Mouse (Mus musculus): ENCODE results near the gene Aldh3b2. TPM values are rescaled to one million over a fixed set of nuclear protein-coding genes. Genes with fewer than 3 reads are reported as not detected.

Aldh3b2 gene
- polyA plus RNA-seq, 1 experiment from 2014 or later = 0.44 TPM

DNA sequence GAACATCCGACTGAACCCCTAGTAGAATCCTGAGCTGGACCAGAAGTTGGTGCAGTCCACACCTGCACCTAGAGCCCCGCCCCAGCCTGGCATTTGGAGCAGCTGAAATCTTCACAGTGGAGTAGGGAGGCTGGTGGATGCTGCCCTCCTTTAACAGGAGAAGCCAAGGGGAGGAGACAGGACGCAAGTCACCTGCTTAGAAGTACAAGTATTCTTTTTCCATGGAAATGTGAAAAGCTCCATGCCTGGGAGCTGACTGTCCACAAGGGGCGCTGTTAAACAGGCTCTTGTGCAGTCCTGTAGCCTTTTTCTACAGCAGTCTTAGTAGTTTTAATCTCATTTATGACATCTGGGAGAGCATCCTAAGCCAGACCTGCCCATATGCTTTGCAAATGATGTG is 16.6 kb downstream of the Aldh3b2 start:
- peaks cover 3% of the 10 kb centered on the region; the same call in 1 of the 2 replicates for H3K9me3 ChIP-seq (ENCODE audit: control insufficient read depth, low read length)
- no peak overlapping the region for H3K27ac ChIP-seq (ENCODE audit: low read depth, low read length)
- no peaks in the 10 kb centered on the region for H3K36me3 ChIP-seq (ENCODE audit: control insufficient read depth, insufficient read depth, low read length)
- H3K4me2 ChIP-seq = no peak overlapping the region
- H3K4me1 ChIP-seq (ENCODE audit: control insufficient read depth, insufficient read depth, low read length) = peaks cover 8% of the 10 kb centered on the region
- H3K27me3 ChIP-seq (ENCODE audit: control insufficient read depth, insufficient read depth, low read length) = no peaks in the 10 kb centered on the region
- no peak overlapping the region for H3K4me3 ChIP-seq (ENCODE audit: low read depth, low read length)
- no peak for ATAC-seq (ENCODE audit: low FRiP score)
- no peak overlapping the region for H3K9ac ChIP-seq (ENCODE audit: low read length)
- 87% methylated on average over 4 of the region's 4 CpGs for WGBS
- DNase-seq (ENCODE audit: low spot score, missing footprints) = no peak

DNA sequence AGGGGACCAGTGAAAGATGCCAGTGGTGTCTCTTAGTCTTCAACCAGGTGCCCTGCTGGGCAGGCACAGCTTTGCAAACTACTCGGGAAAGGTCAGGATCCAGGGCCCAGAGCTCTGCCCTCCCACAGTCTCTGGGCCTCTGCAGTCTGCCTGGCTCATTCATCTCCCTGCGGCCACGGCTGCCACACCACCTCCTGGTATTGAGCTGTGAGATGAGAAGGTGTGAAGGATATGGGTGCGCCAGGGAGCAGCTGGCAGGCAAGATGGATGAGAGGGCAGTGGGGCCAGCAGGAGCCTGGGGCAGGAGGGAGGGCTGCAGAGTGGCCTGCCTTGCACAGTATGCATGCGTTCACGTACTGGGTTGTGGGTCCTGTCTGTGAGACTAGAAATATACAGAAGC is 18.7 kb downstream of the Aldh3b2 start:
- ATAC-seq (ENCODE audit: low FRiP score) = no peak
- no peak overlapping the region for H3K4me3 ChIP-seq (ENCODE audit: low read depth, low read length)
- H3K36me3 ChIP-seq (ENCODE audit: control insufficient read depth, insufficient read depth, low read length) = no peaks in the 10 kb centered on the region
- no peak for DNase-seq (ENCODE audit: low spot score, missing footprints)
- H3K9ac ChIP-seq (ENCODE audit: low read length) = no peak overlapping the region
- no peak overlapping the region for H3K4me2 ChIP-seq
- H3K27me3 ChIP-seq (ENCODE audit: control insufficient read depth, insufficient read depth, low read length) = no peaks in the 10 kb centered on the region
- H3K9me3 ChIP-seq (ENCODE audit: control insufficient read depth, low read length) = peaks cover 3% of the 10 kb centered on the region; the same call in 1 of the 2 replicates
- H3K4me1 ChIP-seq (ENCODE audit: control insufficient read depth, insufficient read depth, low read length) = no peaks in the 10 kb centered on the region
- no peak overlapping the region for H3K27ac ChIP-seq (ENCODE audit: low read depth, low read length)
- WGBS = 74% methylated on average over 6 of the region's 6 CpGs

DNA sequence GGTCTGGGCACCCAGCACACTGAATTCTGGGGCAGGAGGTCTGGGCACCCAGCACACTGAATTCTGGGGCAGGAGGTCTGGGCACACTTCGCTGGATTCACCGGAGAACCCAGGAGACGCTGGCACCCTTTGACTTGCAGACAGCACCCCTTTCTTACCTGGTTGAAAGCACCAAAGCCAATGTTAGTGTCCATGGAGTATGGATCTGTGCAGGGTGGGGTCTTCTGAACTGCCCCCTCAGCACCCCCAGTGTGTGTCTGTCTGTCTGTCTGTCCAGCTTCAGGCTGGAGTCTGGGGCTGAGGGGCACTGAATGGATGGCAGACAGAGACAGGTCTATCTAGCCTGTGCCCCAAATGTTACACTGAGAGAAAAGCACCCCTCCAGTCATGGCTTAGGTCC is 19.4 kb downstream of the Aldh3b2 start:
- no peak for DNase-seq (ENCODE audit: low spot score, missing footprints)
- Histone ChIP-seq H3K9me3 (ENCODE audit: control insufficient read depth, low read length) (peaks cover 3% of the 10 kb centered on the region; the same call in 1 of the 2 replicates), H3K27me3 (ENCODE audit: control insufficient read depth, insufficient read depth, low read length) (no peaks in the 10 kb centered on the region), H3K4me3 (ENCODE audit: low read depth, low read length) (no peak overlapping the region), H3K9ac (ENCODE audit: low read length) (no peak overlapping the region), H3K27ac (ENCODE audit: low read depth, low read length) (no peak overlapping the region), H3K4me2 (no peak overlapping the region), H3K36me3 (ENCODE audit: control insufficient read depth, insufficient read depth, low read length) (no peaks in the 10 kb centered on the region), H3K4me1 (ENCODE audit: control insufficient read depth, insufficient read depth, low read length) (no peaks in the 10 kb centered on the region)
- WGBS = 98% methylated on average over 3 of the region's 3 CpGs
- ATAC-seq (ENCODE audit: low FRiP score) = no peak

DNA sequence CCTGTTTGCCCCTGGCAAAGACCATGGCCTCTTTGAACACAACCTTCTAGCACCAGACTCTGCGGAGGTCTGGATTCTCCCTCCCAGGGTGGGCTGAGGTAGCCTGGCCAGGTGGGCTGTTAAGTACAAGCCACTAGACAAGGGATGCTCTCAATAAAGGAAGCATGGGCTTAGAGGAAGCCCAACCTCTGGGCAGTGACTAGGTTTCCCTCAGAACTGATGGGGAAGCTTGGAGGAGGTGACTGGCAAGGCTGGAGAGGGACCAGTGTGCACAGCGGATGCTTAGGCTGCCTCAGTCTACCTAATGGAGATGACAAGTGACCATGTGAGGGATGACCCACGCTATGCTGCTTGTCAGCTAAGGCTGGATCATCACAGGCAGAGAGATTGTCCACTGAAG is 19.8 kb downstream of the Aldh3b2 start:
- Histone ChIP-seq H3K9me3 (ENCODE audit: control insufficient read depth, low read length) (peaks cover 3% of the 10 kb centered on the region; the same call in 1 of the 2 replicates), H3K27me3 (ENCODE audit: control insufficient read depth, insufficient read depth, low read length) (no peaks in the 10 kb centered on the region), H3K27ac (ENCODE audit: low read depth, low read length) (no peak overlapping the region), H3K36me3 (ENCODE audit: control insufficient read depth, insufficient read depth, low read length) (no peaks in the 10 kb centered on the region), H3K4me3 (ENCODE audit: low read depth, low read length) (no peak overlapping the region), H3K4me1 (ENCODE audit: control insufficient read depth, insufficient read depth, low read length) (no peaks in the 10 kb centered on the region), H3K9ac (ENCODE audit: low read length) (no peak overlapping the region), H3K4me2 (no peak overlapping the region)
- DNase-seq (ENCODE audit: low spot score, missing footprints) (no peak), ATAC-seq (ENCODE audit: low FRiP score) (no peak)
- 95% methylated on average over 3 of the region's 3 CpGs for WGBS

DNA sequence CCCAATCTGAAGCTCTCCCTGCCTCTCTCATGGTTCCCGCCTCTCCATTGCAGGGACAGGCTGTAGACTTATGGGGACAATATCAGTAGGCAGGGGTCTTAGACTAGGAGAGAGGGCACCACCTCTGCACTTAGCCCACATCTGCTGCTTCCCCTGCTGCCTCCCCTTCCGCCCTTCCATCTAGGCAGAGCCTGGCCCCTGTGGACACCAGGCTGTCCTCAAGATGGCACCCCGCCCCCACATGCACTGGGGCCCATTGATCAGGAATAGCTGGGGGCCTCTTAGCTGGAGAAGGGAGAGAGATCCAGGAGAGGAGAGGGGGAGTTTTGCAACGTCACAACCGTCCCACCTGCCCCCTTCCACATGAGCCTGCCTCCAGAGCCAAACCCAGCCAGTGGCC is 20.3 kb downstream of the Aldh3b2 start, which contains the start of gene Tbx10:
Gene Tbx10, plus strand, starts transcription at position 337 of the 400 bp plus-strand sequence.
- WGBS = 56% methylated on average over 5 of the region's 5 CpGs
- H3K9ac ChIP-seq (ENCODE audit: low read length) = no peak within 1 kb of the TSS
- H3K27me3 ChIP-seq (ENCODE audit: control insufficient read depth, insufficient read depth, low read length) = no peaks in the 10 kb centered on the region
- H3K36me3 ChIP-seq (ENCODE audit: control insufficient read depth, insufficient read depth, low read length) = no peaks in the 10 kb centered on the region
- no peak within 1 kb of the TSS for H3K27ac ChIP-seq (ENCODE audit: low read depth, low read length)
- H3K4me2 ChIP-seq = no peak within 1 kb of the TSS
- ATAC-seq (ENCODE audit: low FRiP score) (no peak), DNase-seq (ENCODE audit: low spot score, missing footprints) (no peak)
- H3K4me3 ChIP-seq (ENCODE audit: low read depth, low read length) = no peak within 1 kb of the TSS
- H3K4me1 ChIP-seq (ENCODE audit: control insufficient read depth, insufficient read depth, low read length) = no peaks in the 10 kb centered on the region
- peaks cover 3% of the 10 kb centered on the region; the same call in 1 of the 2 replicates for H3K9me3 ChIP-seq (ENCODE audit: control insufficient read depth, low read length)

DNA sequence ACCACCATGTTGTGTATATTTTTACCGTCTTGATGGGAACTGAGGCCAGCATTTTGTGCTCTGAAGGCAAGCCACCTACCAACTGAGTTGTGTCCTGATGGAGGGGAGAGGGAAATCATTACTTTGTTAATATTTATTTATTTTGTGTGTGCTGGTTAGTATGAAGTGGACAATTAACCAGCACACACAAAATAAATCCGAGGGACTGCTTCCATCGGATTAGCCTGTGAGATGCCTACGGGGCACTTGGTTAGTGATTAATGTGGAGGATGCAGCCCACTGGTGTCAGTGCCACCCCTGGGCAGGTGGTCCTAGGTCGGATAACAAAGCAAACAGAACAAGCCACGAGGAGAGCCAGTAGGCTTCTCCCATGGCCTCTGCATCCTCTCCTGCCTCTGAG is 22.8 kb downstream of the Aldh3b2 start:
- WGBS = 80% methylated on average over 6 of the region's 6 CpGs
- Histone ChIP-seq H3K9ac (ENCODE audit: low read length) (no peak overlapping the region), H3K27ac (ENCODE audit: low read depth, low read length) (no peak overlapping the region), H3K9me3 (ENCODE audit: control insufficient read depth, low read length) (no peaks in the 10 kb centered on the region), H3K36me3 (ENCODE audit: control insufficient read depth, insufficient read depth, low read length) (no peaks in the 10 kb centered on the region), H3K4me3 (ENCODE audit: low read depth, low read length) (no peak overlapping the region), H3K4me1 (ENCODE audit: control insufficient read depth, insufficient read depth, low read length) (peaks cover 2% of the 10 kb centered on the region; the same call in 1 of the 2 replicates), H3K27me3 (ENCODE audit: control insufficient read depth, insufficient read depth, low read length) (peaks cover 3% of the 10 kb centered on the region; the same call in 1 of the 2 replicates), H3K4me2 (no peak overlapping the region)
- ATAC-seq (ENCODE audit: low FRiP score) (no peak), DNase-seq (ENCODE audit: low spot score, missing footprints) (no peak)

DNA sequence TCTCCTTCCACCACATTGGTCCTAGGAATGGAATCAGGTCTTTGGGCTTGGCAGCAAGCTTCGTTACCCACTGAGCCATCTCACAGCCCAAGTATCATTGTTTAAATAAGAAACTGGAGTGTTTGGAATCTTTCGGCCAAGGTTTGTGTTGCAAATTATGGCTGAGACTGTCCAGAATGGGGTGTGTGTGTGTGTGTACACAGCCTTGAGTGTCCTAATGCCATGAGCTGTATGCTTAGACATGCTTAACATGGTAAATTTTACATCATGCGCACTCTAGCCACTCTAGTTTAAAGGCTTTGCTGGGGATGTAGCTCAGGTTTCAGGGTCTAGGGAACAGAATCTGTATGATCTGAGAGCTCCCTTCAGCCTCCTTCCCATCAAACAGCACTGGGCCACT is 23.4 kb downstream of the Aldh3b2 start:
- Histone ChIP-seq H3K9me3 (ENCODE audit: control insufficient read depth, low read length) (no peaks in the 10 kb centered on the region), H3K4me3 (ENCODE audit: low read depth, low read length) (no peak overlapping the region), H3K4me1 (ENCODE audit: control insufficient read depth, insufficient read depth, low read length) (peaks cover 2% of the 10 kb centered on the region; the same call in 1 of the 2 replicates), H3K27ac (ENCODE audit: low read depth, low read length) (no peak overlapping the region), H3K27me3 (ENCODE audit: control insufficient read depth, insufficient read depth, low read length) (peaks cover 3% of the 10 kb centered on the region; the same call in 1 of the 2 replicates), H3K36me3 (ENCODE audit: control insufficient read depth, insufficient read depth, low read length) (no peaks in the 10 kb centered on the region), H3K9ac (ENCODE audit: low read length) (no peak overlapping the region), H3K4me2 (no peak overlapping the region)
- 85% methylated on average over 3 of the region's 3 CpGs for WGBS
- no peak for ATAC-seq (ENCODE audit: low FRiP score)
- no peak for DNase-seq (ENCODE audit: low spot score, missing footprints)

DNA sequence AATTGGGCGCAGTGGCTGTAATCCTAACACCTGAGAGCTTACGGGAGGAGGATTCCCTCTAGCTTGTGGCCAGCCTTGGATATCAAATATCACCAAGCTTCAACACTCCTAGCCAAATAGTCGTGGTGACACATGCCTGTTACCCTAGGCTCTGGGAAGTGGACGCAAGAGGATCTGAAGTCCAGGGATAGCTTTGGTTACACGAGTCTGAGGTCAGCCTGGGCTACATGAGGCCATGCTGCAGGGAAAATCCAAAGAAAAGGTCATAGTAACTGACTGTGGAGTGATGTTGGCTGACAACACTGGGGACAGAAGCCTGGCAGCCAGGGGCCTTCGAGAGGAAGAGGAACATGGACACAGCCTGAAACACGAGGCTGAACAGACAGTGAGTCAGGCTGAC is 24.0 kb downstream of the Aldh3b2 start:
- Histone ChIP-seq H3K9me3 (ENCODE audit: control insufficient read depth, low read length) (no peaks in the 10 kb centered on the region), H3K4me1 (ENCODE audit: control insufficient read depth, insufficient read depth, low read length) (peaks cover 7% of the 10 kb centered on the region), H3K9ac (ENCODE audit: low read length) (no peak overlapping the region), H3K36me3 (ENCODE audit: control insufficient read depth, insufficient read depth, low read length) (no peaks in the 10 kb centered on the region), H3K4me3 (ENCODE audit: low read depth, low read length) (no peak overlapping the region), H3K27me3 (ENCODE audit: control insufficient read depth, insufficient read depth, low read length) (peaks cover 3% of the 10 kb centered on the region; the same call in 1 of the 2 replicates), H3K4me2 (no peak overlapping the region), H3K27ac (ENCODE audit: low read depth, low read length) (no peak overlapping the region)
- no peak for DNase-seq (ENCODE audit: low spot score, missing footprints)
- WGBS = 78% methylated on average over 7 of the region's 7 CpGs
- ATAC-seq (ENCODE audit: low FRiP score) = no peak

DNA sequence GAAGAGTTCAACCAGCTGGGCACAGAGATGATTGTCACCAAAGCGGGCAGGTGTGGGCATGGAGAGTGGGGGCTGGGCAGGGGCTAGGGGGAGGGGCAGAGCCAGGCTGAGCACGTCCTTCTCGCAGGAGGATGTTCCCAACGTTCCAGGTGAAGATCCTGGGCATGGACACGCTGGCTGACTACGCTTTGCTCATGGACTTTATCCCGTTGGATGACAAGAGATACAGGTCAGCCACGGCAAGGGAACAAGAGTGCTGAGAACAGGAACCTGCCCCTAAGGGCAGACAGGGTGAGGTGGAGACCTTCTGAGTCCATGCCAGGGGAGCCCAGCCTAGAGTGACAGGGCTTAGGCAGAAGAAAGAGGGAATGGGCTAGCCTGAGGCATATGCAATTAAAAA is 24.6 kb downstream of the Aldh3b2 start:
- Histone ChIP-seq H3K4me3 (ENCODE audit: low read depth, low read length) (no peak overlapping the region), H3K27me3 (ENCODE audit: control insufficient read depth, insufficient read depth, low read length) (peaks cover 3% of the 10 kb centered on the region; the same call in 1 of the 2 replicates), H3K4me2 (no peak overlapping the region), H3K36me3 (ENCODE audit: control insufficient read depth, insufficient read depth, low read length) (no peaks in the 10 kb centered on the region), H3K9me3 (ENCODE audit: control insufficient read depth, low read length) (no peaks in the 10 kb centered on the region), H3K4me1 (ENCODE audit: control insufficient read depth, insufficient read depth, low read length) (peaks cover 13% of the 10 kb centered on the region), H3K27ac (ENCODE audit: low read depth, low read length) (no peak overlapping the region), H3K9ac (ENCODE audit: low read length) (no peak overlapping the region)
- WGBS = 89% methylated on average over 8 of the region's 8 CpGs
- ATAC-seq (ENCODE audit: low FRiP score) = no peak
- DNase-seq (ENCODE audit: low spot score, missing footprints) = no peak

Data from midbrain, embryonic 11.5 days (tissue).